Mouse (Mus musculus) embryonic facial prominence, embryonic 13.5 days (tissue): Measurements from ENCODE around the gene Cops9. TPM values are rescaled to one million over a fixed set of nuclear protein-coding genes. Genes with fewer than 3 reads are reported as not detected.

Source experiments
- ATAC-seq: fragments of 200-750 bp; cut with Nextera tagmentation; 2 replicates; pipeline ENCODE4 v1.8.0; 2017; ENCODE audit warnings: low read depth; ENCODE audit not compliant: insufficient number of reproducible peaks, insufficient read depth, low FRiP score, low TSS enrichment
- H3K27ac ChIP-seq: fragments of 300-500 bp; sonication (generic); 2 replicates; pipeline ENCODE4 v1.5.1; 2015; ENCODE audit warnings: moderate library complexity, mild to moderate bottlenecking, inconsistent platforms
- H3K27me3 ChIP-seq: fragments of 300-500 bp; sonication (generic); 2 replicates; pipeline ENCODE4 v1.6.1; 2015; ENCODE audit warnings: mild to moderate bottlenecking, inconsistent platforms
- H3K36me3 ChIP-seq: fragments of 300-500 bp; sonication (generic); 2 replicates; pipeline ENCODE4 v1.6.1; 2015; ENCODE audit warnings: mild to moderate bottlenecking, inconsistent platforms
- H3K4me1 ChIP-seq: fragments of 300-500 bp; sonication (generic); 2 replicates; pipeline ENCODE4 v1.6.1; 2015; ENCODE audit warnings: inconsistent platforms
- H3K4me2 ChIP-seq: fragments of 300-500 bp; sonication (generic); 2 replicates; pipeline ENCODE4 v1.6.1; 2015; ENCODE audit warnings: moderate library complexity, mild to moderate bottlenecking, inconsistent platforms
- H3K4me3 ChIP-seq: fragments of 300-500 bp; sonication (generic); 2 replicates; pipeline ENCODE4 v1.5.1; 2015; ENCODE audit warnings: mild to moderate bottlenecking, inconsistent platforms
- H3K9ac ChIP-seq: fragments of 300-500 bp; sonication (generic); 2 replicates; pipeline ENCODE4 v1.6.1; 2015; ENCODE audit warnings: mild to moderate bottlenecking, inconsistent platforms
- H3K9me3 ChIP-seq: fragments of 300-500 bp; sonication (generic); 2 replicates; pipeline ENCODE4 v1.6.1; 2016; ENCODE audit warnings: inconsistent platforms
- WGBS: fragments of 180-500 bp; shearing (Covaris S2); methylation state at CpG from one replicate; pipeline ENCODE4 v1.1.7; 2015; ENCODE audit warnings: mixed read lengths; 5-methylcytosine and 5-hydroxymethylcytosine counted together
- polyA plus RNA-seq: library from polyadenylated mRNA; unstranded; fragments of >200 nt; fragmentation: Nextera tagmentation; extraction: Ambion mirVana; gene quantifications from 2 replicates; pipeline ENCODE4 v1.2.1, GENCODE M21; 2015

Cops9 gene
- polyA plus RNA-seq, 1 experiment from 2014 or later: 404 TPM

DNA sequence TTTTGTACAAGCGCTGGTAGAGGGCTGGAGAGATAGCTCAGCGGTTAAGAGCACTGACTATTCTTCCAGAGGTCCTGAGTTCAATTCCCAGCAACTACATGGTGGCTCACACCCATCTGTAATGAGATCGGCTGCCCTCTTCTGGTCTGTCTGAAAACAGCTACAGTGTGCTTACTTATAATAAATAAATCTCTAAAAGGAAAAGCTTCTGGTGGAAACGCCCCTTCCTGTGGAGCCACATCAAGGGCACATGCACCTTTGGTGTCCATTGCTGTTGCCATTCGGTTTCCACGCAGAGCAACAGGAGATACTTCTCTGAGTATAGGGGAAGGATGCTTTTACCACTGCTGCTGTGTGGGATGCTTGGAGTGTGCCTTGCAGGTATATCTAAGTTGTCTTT, 8.8 kb downstream of the Cops9 start:
- H3K4me2 ChIP-seq: no peak overlapping the region
- H3K4me3 ChIP-seq: no peak overlapping the region
- no peak overlapping the region for H3K9ac ChIP-seq
- H3K9me3 ChIP-seq: no peaks in the 10 kb centered on the region
- peaks cover 22% of the 10 kb centered on the region for H3K36me3 ChIP-seq
- H3K27ac ChIP-seq: no peak overlapping the region
- no peaks in the 10 kb centered on the region for H3K27me3 ChIP-seq
- WGBS: 72% methylated on average over 6 of the region's 6 CpGs
- ATAC-seq: no peak
- H3K4me1 ChIP-seq: no peaks in the 10 kb centered on the region

DNA sequence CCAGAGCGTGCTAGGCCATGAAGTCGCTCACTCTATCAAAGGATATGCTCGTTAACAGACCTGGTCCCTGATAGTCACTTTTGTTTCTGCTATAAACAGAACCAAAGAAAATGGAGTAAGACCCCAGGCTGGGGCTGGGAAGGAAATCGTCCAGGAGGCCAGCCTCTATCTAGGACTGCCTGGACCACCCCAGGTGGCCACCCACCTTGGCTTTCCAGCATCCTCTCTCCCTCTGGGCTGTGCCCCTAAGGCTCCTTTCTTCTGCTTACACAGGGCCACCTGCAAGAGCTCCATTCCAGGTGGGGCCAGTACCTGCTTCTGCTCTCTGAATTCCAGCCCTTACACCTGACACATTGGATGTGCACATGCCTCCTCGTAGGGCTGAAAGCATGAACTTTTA, 9.6 kb downstream of the Cops9 start:
- no peak for ATAC-seq
- H3K27me3 ChIP-seq: no peaks in the 10 kb centered on the region
- H3K36me3 ChIP-seq: peaks cover 15% of the 10 kb centered on the region
- H3K4me3 ChIP-seq: no peak overlapping the region
- H3K4me2 ChIP-seq: no peak overlapping the region
- H3K27ac ChIP-seq: no peak overlapping the region
- 72% methylated on average over 5 of the region's 5 CpGs for WGBS
- H3K9ac ChIP-seq: no peak overlapping the region
- no peaks in the 10 kb centered on the region for H3K4me1 ChIP-seq
- H3K9me3 ChIP-seq: no peaks in the 10 kb centered on the region

DNA sequence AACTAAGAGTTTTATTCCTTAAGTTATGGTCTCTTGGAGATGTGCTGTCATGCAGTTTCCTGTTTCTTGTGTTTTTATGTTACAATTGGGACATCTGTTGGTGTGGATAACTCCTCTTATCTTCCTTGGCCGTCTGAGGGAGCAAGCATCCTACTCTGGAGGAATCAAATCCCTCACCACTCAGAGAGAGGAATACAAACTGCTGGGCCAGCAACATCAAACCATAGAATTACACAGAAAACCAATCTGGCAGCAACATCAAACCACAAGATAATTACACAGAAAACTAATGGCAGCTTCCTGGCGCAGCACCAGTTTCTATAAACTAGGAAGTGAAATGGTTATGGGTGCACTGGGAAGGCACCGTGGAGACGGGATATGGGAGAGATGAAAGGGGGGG, 13.6 kb downstream of the Cops9 start:
- no peaks in the 10 kb centered on the region for H3K27me3 ChIP-seq
- no peak overlapping the region for H3K4me3 ChIP-seq
- H3K36me3 ChIP-seq: no peaks in the 10 kb centered on the region
- WGBS: 49% methylated on average over 4 of the region's 4 CpGs
- no peak overlapping the region for H3K27ac ChIP-seq
- no peak overlapping the region for H3K9ac ChIP-seq
- no peak for ATAC-seq
- no peaks in the 10 kb centered on the region for H3K4me1 ChIP-seq
- no peaks in the 10 kb centered on the region for H3K9me3 ChIP-seq
- H3K4me2 ChIP-seq: no peak overlapping the region

DNA sequence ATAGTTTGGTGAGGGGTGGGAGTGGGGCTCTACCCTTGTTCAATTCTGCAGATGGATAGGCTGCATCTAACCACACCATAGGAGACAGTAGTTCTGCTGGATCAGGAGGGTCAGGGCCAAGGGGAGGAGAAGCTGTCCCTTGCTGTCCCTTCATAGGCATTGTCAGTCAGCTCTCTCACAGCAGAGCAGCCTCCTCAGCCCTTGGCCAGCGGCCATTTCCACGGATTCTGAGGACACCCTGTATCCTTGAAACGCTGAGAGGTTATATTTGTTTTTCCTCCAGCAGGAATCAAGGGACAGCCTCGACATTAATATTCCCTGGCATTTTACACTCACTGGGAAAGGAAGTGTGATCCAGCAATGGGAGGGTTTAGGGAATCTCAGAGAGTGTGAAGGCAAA, 23.4 kb downstream of the Cops9 start:
- WGBS: 66% methylated on average over 4 of the region's 4 CpGs

DNA sequence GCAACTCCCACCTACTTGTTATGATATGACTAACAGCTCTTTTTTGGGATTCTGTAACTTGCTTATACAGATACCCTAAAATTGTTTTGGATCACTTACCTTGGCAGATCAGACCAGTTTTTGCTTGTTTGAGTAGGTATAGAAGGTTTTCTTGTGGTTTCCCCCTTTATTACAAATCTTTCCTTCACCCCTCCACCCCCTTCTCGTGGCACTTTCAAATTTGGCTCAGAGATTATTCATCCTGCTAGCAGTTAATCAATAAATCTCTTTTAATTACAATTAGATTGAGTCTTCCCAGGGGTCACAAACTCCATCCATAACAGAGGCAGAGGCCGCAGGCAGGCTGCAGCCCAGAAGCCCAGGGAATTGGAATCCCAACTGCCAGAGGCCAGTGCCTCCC, 24.3 kb downstream of the Cops9 start, which contains the start of gene Olfr12:
Olfr12 (plus strand) TSS at position 301 of the 400 bp plus-strand sequence.
- no peak within 1 kb of the TSS for H3K9ac ChIP-seq
- peaks cover 16% of the 10 kb centered on the region for H3K27me3 ChIP-seq
- ATAC-seq: no peak
- H3K36me3 ChIP-seq: no peaks in the 10 kb centered on the region
- no peaks in the 10 kb centered on the region for H3K4me1 ChIP-seq
- H3K4me2 ChIP-seq: no peak within 1 kb of the TSS
- no peak within 1 kb of the TSS for H3K4me3 ChIP-seq
- no peak within 1 kb of the TSS for H3K27ac ChIP-seq
- no peaks in the 10 kb centered on the region for H3K9me3 ChIP-seq
- WGBS: 66% methylated on average over 2 of the region's 2 CpGs

More for the DNA sequence above, 23.4 kb downstream of the Cops9 start:
- no peak overlapping the region for H3K4me3 ChIP-seq
- H3K9ac ChIP-seq: no peak overlapping the region
- no peaks in the 10 kb centered on the region for H3K9me3 ChIP-seq
- no peak for ATAC-seq
- H3K36me3 ChIP-seq: no peaks in the 10 kb centered on the region
- H3K27me3 ChIP-seq: peaks cover 16% of the 10 kb centered on the region
- H3K4me2 ChIP-seq: no peak overlapping the region
- no peak overlapping the region for H3K27ac ChIP-seq
- H3K4me1 ChIP-seq: no peaks in the 10 kb centered on the region

DNA sequence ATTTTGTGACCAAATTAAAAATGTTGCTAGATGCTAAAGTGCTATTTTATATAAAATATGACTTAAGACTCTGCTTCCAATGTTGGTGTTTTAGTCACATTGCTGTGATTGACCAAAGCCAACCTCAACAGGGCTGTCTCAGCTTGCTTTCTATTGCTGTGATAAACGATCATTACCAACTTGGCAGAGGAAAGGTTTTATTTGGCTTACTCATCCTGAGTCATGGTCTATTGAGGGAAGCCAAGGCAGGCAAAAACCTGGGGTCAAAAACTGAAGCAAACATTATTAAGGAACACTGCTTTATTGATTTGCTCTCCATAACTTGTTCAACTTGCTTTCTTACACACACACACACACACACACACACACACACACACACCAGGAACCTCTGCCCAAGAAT, 25.7 kb downstream of the Cops9 start:
- no peak overlapping the region for H3K27ac ChIP-seq
- H3K27me3 ChIP-seq: peaks cover 18% of the 10 kb centered on the region
- WGBS: 69% methylated on average over 1 of the region's 1 CpGs
- no peak overlapping the region for H3K4me2 ChIP-seq
- H3K9me3 ChIP-seq: no peaks in the 10 kb centered on the region
- ATAC-seq: no peak
- no peaks in the 10 kb centered on the region for H3K4me1 ChIP-seq
- no peak overlapping the region for H3K4me3 ChIP-seq
- no peak overlapping the region for H3K9ac ChIP-seq
- no peaks in the 10 kb centered on the region for H3K36me3 ChIP-seq

DNA sequence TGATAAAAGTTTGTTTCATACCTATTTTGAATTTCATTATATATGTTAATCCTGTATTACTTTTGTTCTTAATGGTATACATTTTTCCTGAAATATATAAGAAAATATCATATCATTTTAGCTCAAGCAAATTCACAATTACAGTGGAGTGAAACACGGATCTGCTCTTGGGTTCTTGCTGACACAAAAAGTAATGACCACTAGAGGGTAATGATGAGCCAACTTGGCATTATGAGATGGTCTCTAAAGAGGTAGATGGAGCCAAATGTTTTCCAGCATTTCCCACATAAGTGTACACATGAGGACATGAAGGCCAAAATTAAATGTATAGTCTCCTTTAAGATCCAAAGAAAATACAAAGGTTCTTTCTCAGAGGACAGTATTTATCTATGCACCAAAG, 27.3 kb downstream of the Cops9 start:
- Histone ChIP-seq H3K4me3 (no peak overlapping the region), H3K9me3 (no peaks in the 10 kb centered on the region; the same call in 1 of the 2 replicates), H3K9ac (no peak overlapping the region), H3K4me2 (no peak overlapping the region), H3K4me1 (no peaks in the 10 kb centered on the region), H3K36me3 (no peaks in the 10 kb centered on the region), H3K27ac (no peak overlapping the region), H3K27me3 (peaks cover 18% of the 10 kb centered on the region)
- WGBS: 18% methylated on average over 1 of the region's 1 CpGs
- ATAC-seq: no peak

DNA sequence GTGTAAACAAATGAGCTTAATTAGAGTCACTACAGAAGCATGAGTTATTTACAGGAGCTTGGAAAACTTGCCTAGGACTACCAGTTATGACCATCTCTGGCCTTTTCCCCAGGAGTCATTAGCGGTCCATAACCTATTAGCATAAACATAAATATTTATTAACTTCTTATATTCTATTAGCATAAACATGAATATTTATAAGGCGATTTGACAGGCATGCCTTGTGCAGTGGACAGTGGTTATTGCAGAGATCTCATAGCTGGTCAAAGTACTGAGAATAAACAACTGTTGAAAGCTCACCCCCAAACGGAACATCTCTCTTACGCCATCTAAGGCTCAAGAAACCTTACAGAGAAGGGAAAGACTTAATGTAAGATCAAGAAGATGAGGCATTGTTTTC, 28.6 kb downstream of the Cops9 start:
- no peak for ATAC-seq

DNA sequence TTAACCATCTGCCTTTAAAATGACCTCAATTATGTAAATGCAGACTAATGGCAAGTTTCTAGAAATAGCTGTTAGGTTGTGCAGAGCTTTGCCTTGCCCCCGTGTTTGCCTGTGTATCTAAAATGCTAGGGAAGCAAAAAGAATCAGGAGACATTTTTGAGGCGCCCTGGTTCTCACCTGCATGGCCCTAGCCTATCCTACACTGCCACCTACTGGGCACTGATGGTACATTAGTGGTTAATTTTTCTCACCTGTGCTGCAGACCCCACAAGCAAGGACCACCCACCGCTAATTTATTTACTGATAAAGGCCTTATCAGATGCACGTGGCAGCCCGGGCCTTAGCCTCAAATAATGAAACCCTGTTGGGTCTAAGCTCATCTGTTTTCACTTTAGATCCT, 30.8 kb downstream of the Cops9 start:
- H3K27ac ChIP-seq: no peak overlapping the region
- no peaks in the 10 kb centered on the region; the same call in 1 of the 2 replicates for H3K9me3 ChIP-seq
- H3K9ac ChIP-seq: no peak overlapping the region
- no peaks in the 10 kb centered on the region for H3K36me3 ChIP-seq
- no peak for ATAC-seq
- H3K4me3 ChIP-seq: no peak overlapping the region
- no peak overlapping the region for H3K4me2 ChIP-seq
- 6% methylated on average over 5 of the region's 5 CpGs for WGBS
- peaks cover 10% of the 10 kb centered on the region; the same call in 1 of the 2 replicates for H3K27me3 ChIP-seq
- H3K4me1 ChIP-seq: no peaks in the 10 kb centered on the region

More for the DNA sequence above, 28.6 kb downstream of the Cops9 start:
- no peak overlapping the region for H3K9ac ChIP-seq
- no peak overlapping the region for H3K4me3 ChIP-seq
- H3K27me3 ChIP-seq: peaks cover 15% of the 10 kb centered on the region
- no peak overlapping the region for H3K4me2 ChIP-seq
- WGBS: 48% methylated on average over 4 of the region's 4 CpGs
- no peaks in the 10 kb centered on the region for H3K4me1 ChIP-seq
- H3K27ac ChIP-seq: no peak overlapping the region
- H3K36me3 ChIP-seq: no peaks in the 10 kb centered on the region
- H3K9me3 ChIP-seq: no peaks in the 10 kb centered on the region; the same call in 1 of the 2 replicates

DNA sequence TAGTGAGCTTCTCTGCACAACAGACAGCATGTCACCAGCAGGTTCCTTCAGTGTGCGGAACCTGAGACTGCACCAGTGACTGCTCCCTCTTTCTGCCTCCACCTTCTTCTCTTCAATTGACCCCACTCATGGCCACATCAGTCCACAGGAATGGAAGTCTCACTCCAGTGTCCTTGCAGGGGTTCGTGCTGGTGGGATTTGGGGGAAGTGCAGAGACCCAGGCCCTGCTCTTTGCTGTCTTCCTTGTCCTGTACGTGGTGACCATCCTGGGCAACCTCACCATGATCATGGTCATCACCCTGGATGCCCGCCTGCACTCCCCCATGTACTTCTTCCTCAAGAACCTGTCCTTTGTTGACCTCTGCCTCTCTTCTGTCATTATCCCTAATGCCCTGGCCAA, 34.1 kb downstream of the Cops9 start:
- Histone ChIP-seq H3K9ac (no peak overlapping the region), H3K9me3 (no peaks in the 10 kb centered on the region; the same call in 1 of the 2 replicates), H3K27me3 (peaks cover 4% of the 10 kb centered on the region; the same call in 1 of the 2 replicates), H3K4me2 (no peak overlapping the region), H3K4me3 (no peak overlapping the region), H3K36me3 (no peaks in the 10 kb centered on the region), H3K27ac (no peak overlapping the region), H3K4me1 (no peaks in the 10 kb centered on the region)
- WGBS: 83% methylated on average over 4 of the region's 4 CpGs
- no peak for ATAC-seq

DNA sequence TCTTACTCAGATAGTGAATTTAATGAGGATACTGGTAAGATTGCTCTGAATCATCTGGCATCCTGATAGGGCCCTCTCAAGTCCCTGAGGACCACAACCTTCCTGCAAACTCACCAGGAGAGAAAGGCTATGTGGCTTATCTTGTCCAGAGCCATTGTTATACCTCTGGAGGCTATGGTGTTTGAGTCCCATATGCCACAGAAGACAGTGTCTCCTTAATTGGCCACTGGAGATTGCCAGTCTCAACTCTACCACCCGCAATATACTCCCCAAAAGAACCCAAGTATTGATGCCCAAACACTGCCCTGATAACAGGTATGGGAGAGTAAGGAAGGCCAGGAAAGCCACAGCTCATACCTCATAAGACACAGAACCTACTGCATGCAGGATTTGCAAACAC, 36.3 kb downstream of the Cops9 start, which contains the start of gene Olfr1410:
Olfr1410 (plus strand) TSS at position 301 of the 400 bp plus-strand sequence.
- Histone ChIP-seq H3K27ac (no peak within 1 kb of the TSS), H3K4me1 (no peaks in the 10 kb centered on the region), H3K9ac (no peak within 1 kb of the TSS), H3K9me3 (no peaks in the 10 kb centered on the region; the same call in 1 of the 2 replicates), H3K36me3 (no peaks in the 10 kb centered on the region), H3K4me2 (no peak within 1 kb of the TSS), H3K4me3 (no peak within 1 kb of the TSS), H3K27me3 (no peaks in the 10 kb centered on the region)
- no peak for ATAC-seq
- 83% methylated on average over 1 of the region's 1 CpGs for WGBS

DNA sequence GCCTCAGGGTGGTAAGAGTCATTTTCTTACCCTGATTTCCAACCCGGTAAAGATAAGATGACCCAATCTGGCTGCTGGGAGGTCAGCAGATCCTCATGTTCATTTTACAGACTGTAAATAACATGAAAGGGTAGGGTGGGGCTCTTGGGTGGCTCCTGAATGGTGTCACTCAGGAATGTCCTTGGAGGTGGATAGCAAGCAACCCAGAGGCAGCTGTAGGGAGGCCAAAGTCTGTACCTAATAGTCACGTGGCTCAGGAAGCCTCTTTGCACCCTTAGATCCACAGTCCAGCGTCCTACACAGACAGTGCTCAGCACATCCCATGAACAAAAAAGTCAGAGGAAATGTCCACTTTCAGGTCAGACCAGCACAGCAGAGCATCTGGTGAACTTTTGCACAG, 45.8 kb downstream of the Cops9 start:
- no peaks in the 10 kb centered on the region for H3K36me3 ChIP-seq
- WGBS: 79% methylated on average over 3 of the region's 3 CpGs
- no peak overlapping the region for H3K9ac ChIP-seq
- H3K9me3 ChIP-seq: no peaks in the 10 kb centered on the region
- no peak overlapping the region for H3K4me3 ChIP-seq
- H3K4me1 ChIP-seq: no peaks in the 10 kb centered on the region
- no peak overlapping the region for H3K4me2 ChIP-seq
- ATAC-seq: no peak
- H3K27ac ChIP-seq: no peak overlapping the region
- no peaks in the 10 kb centered on the region for H3K27me3 ChIP-seq

DNA sequence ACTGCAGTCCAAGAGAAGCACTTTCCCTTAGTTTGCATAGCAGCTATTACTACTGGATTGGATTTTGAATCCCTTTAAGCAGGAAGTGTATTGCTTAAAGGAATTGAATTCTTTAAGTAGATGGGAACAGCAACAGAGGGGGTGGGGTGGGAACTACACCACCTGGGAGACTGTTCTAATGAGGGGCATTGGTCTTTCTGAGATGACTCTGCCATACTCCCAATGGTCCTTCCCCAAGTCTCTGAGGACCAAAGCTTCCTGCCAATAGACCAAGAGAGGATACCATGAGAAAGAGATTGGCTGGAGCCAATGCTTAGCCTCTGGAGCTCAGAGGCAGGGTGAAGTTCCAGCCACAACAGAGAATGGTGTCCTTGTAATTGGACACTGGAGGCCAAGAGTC, 47.7 kb downstream of the Cops9 start, which contains the start of gene Olfr1411:
Olfr1411 (plus strand) TSS at position 301 of the 400 bp plus-strand sequence.
- ATAC-seq: no peak
- Histone ChIP-seq H3K4me1 (no peaks in the 10 kb centered on the region), H3K27me3 (no peaks in the 10 kb centered on the region), H3K9ac (no peak within 1 kb of the TSS), H3K36me3 (no peaks in the 10 kb centered on the region), H3K9me3 (no peaks in the 10 kb centered on the region), H3K4me3 (no peak within 1 kb of the TSS), H3K4me2 (no peak within 1 kb of the TSS), H3K27ac (no peak within 1 kb of the TSS)
